Mouse (Mus musculus): ENCODE results near the gene Kcnh1. TPM values are rescaled to one million over a fixed set of nuclear protein-coding genes. Genes with fewer than 3 reads are reported as not detected.

Kcnh1 gene
- polyA plus RNA-seq, 1 experiment from 2014 or later: 2.8 TPM

- WGBS: 89% methylated on average over 4 of the region's 4 CpGs
- Histone ChIP-seq H3K9ac (no peak overlapping the region), H3K4me3 (replicated peaks; ENCODE audit: low read length) (no peak overlapping the region)
Observed at GRCm38 (mm10) chr1:192405136-192405535, 214.6 kb downstream of the Kcnh1 start.

GRCm38 (mm10) chr1:192406589-192406988, 216.0 kb downstream of the Kcnh1 start:
- H3K36me3 ChIP-seq (replicated peaks; ENCODE audit: control insufficient read depth, insufficient read depth): no peaks in the 10 kb centered on the region
- no peaks in the 10 kb centered on the region for H3K9me3 ChIP-seq (ENCODE audit: control insufficient read depth, low read length)
- no peak overlapping the region for H3K4me3 ChIP-seq (replicated peaks; ENCODE audit: low read length)
- 90% methylated on average over 5 of the region's 5 CpGs for WGBS
- no peaks in the 10 kb centered on the region for H3K27me3 ChIP-seq (ENCODE audit: control insufficient read depth, insufficient read depth, low read length)
- DNase-seq (ENCODE audit: low spot score) (no peak), ATAC-seq (ENCODE audit: low FRiP score) (no peak)
- no peak overlapping the region for H3K4me2 ChIP-seq (replicated peaks)
- H3K9ac ChIP-seq: no peak overlapping the region
- H3K27ac ChIP-seq: no peak overlapping the region
- H3K4me1 ChIP-seq (replicated peaks; ENCODE audit: control insufficient read depth, insufficient read depth, low read length): no peaks in the 10 kb centered on the region

More at GRCm38 (mm10) chr1:192405136-192405535, 214.6 kb downstream of the Kcnh1 start:
- H3K36me3 ChIP-seq (replicated peaks; ENCODE audit: control insufficient read depth, insufficient read depth): no peaks in the 10 kb centered on the region
- H3K27me3 ChIP-seq (ENCODE audit: control insufficient read depth, insufficient read depth, low read length): no peaks in the 10 kb centered on the region
- DNase-seq (ENCODE audit: low spot score) (no peak), ATAC-seq (ENCODE audit: low FRiP score) (no peak)
- H3K9me3 ChIP-seq (ENCODE audit: control insufficient read depth, low read length): no peaks in the 10 kb centered on the region
- no peak overlapping the region for H3K27ac ChIP-seq
- no peak overlapping the region for H3K4me2 ChIP-seq (replicated peaks)
- no peaks in the 10 kb centered on the region for H3K4me1 ChIP-seq (replicated peaks; ENCODE audit: control insufficient read depth, insufficient read depth, low read length)

- no peak overlapping the region for H3K9ac ChIP-seq
- H3K27ac ChIP-seq: no peak overlapping the region
- 54% methylated on average over 3 of the region's 3 CpGs for WGBS
- no peaks in the 10 kb centered on the region for H3K36me3 ChIP-seq (replicated peaks; ENCODE audit: control insufficient read depth, insufficient read depth)
- no peak overlapping the region for H3K4me2 ChIP-seq (replicated peaks)
- DNase-seq (ENCODE audit: low spot score): no peak
- no peaks in the 10 kb centered on the region for H3K9me3 ChIP-seq (ENCODE audit: control insufficient read depth, low read length)
- no peak overlapping the region for H3K4me3 ChIP-seq (replicated peaks; ENCODE audit: low read length)
- no peaks in the 10 kb centered on the region for H3K27me3 ChIP-seq (ENCODE audit: control insufficient read depth, insufficient read depth, low read length)
- no peak for ATAC-seq (ENCODE audit: low FRiP score)
- no peaks in the 10 kb centered on the region for H3K4me1 ChIP-seq (replicated peaks; ENCODE audit: control insufficient read depth, insufficient read depth, low read length)
Observed at GRCm38 (mm10) chr1:192415813-192416212, 225.2 kb downstream of the Kcnh1 start.

GRCm38 (mm10) chr1:192416241-192416821, 225.8 kb downstream of the Kcnh1 start:
- Histone ChIP-seq H3K4me3 (replicated peaks; ENCODE audit: low read length) (no peak overlapping the region), H3K4me1 (replicated peaks; ENCODE audit: control insufficient read depth, insufficient read depth, low read length) (no peaks in the 10 kb centered on the region), H3K27ac (no peak overlapping the region), H3K4me2 (replicated peaks) (no peak overlapping the region), H3K9ac (no peak overlapping the region), H3K27me3 (ENCODE audit: control insufficient read depth, insufficient read depth, low read length) (no peaks in the 10 kb centered on the region), H3K36me3 (replicated peaks; ENCODE audit: control insufficient read depth, insufficient read depth) (no peaks in the 10 kb centered on the region), H3K9me3 (ENCODE audit: control insufficient read depth, low read length) (no peaks in the 10 kb centered on the region)
- 72% methylated on average over 9 of the region's 9 CpGs for WGBS
- DNase-seq (ENCODE audit: low spot score): no peak
- ATAC-seq (ENCODE audit: low FRiP score): no peak

- no peak overlapping the region for H3K4me3 ChIP-seq (replicated peaks; ENCODE audit: low read length)
- no peaks in the 10 kb centered on the region for H3K27me3 ChIP-seq (ENCODE audit: control insufficient read depth, insufficient read depth, low read length)
- no peaks in the 10 kb centered on the region for H3K4me1 ChIP-seq (replicated peaks; ENCODE audit: control insufficient read depth, insufficient read depth, low read length)
- H3K36me3 ChIP-seq (replicated peaks; ENCODE audit: control insufficient read depth, insufficient read depth): no peaks in the 10 kb centered on the region
- H3K9me3 ChIP-seq (ENCODE audit: control insufficient read depth, low read length): no peaks in the 10 kb centered on the region
- WGBS: 88% methylated on average over 5 of the region's 5 CpGs
- H3K27ac ChIP-seq: no peak overlapping the region
- DNase-seq (ENCODE audit: low spot score) (no peak), ATAC-seq (ENCODE audit: low FRiP score) (no peak)
- H3K9ac ChIP-seq: no peak overlapping the region
- no peak overlapping the region for H3K4me2 ChIP-seq (replicated peaks)
Observed at GRCm38 (mm10) chr1:192419176-192419575, 228.6 kb downstream of the Kcnh1 start.

GRCm38 (mm10) chr1:192421377-192422166, 231.0 kb downstream of the Kcnh1 start:
- Histone ChIP-seq H3K4me3 (replicated peaks; ENCODE audit: low read length) (no peak overlapping the region), H3K27ac (no peak overlapping the region), H3K36me3 (replicated peaks; ENCODE audit: control insufficient read depth, insufficient read depth) (no peaks in the 10 kb centered on the region), H3K9me3 (ENCODE audit: control insufficient read depth, low read length) (no peaks in the 10 kb centered on the region), H3K4me1 (replicated peaks; ENCODE audit: control insufficient read depth, insufficient read depth, low read length) (no peaks in the 10 kb centered on the region), H3K9ac (no peak overlapping the region), H3K4me2 (replicated peaks) (no peak overlapping the region), H3K27me3 (ENCODE audit: control insufficient read depth, insufficient read depth, low read length) (no peaks in the 10 kb centered on the region)
- 88% methylated on average over 14 of the region's 14 CpGs for WGBS
- no peak for ATAC-seq (ENCODE audit: low FRiP score)
- DNase-seq (ENCODE audit: low spot score): no peak

- H3K9me3 ChIP-seq (ENCODE audit: control insufficient read depth, low read length): no peaks in the 10 kb centered on the region
- DNase-seq (ENCODE audit: low spot score): no peak
- WGBS: 92% methylated on average over 2 of the region's 2 CpGs
- H3K9ac ChIP-seq: no peak overlapping the region
- H3K27ac ChIP-seq: no peak overlapping the region
- no peaks in the 10 kb centered on the region for H3K4me1 ChIP-seq (replicated peaks; ENCODE audit: control insufficient read depth, insufficient read depth, low read length)
- H3K4me2 ChIP-seq (replicated peaks): no peak overlapping the region
- no peaks in the 10 kb centered on the region for H3K27me3 ChIP-seq (ENCODE audit: control insufficient read depth, insufficient read depth, low read length)
- H3K4me3 ChIP-seq (replicated peaks; ENCODE audit: low read length): no peak overlapping the region
- no peaks in the 10 kb centered on the region for H3K36me3 ChIP-seq (replicated peaks; ENCODE audit: control insufficient read depth, insufficient read depth)
- no peak for ATAC-seq (ENCODE audit: low FRiP score)
Observed at GRCm38 (mm10) chr1:192431423-192431822, 240.8 kb downstream of the Kcnh1 start.

GRCm38 (mm10) chr1:192435503-192435902, 244.9 kb downstream of the Kcnh1 start:
- WGBS: 74% methylated on average over 2 of the region's 2 CpGs
- ATAC-seq (ENCODE audit: low FRiP score): no peak
- H3K27me3 ChIP-seq (ENCODE audit: control insufficient read depth, insufficient read depth, low read length): no peaks in the 10 kb centered on the region
- no peak overlapping the region for H3K4me2 ChIP-seq (replicated peaks)
- no peak overlapping the region for H3K9ac ChIP-seq
- DNase-seq (ENCODE audit: low spot score): no peak
- no peak overlapping the region for H3K27ac ChIP-seq
- no peak overlapping the region for H3K4me3 ChIP-seq (replicated peaks; ENCODE audit: low read length)
- no peaks in the 10 kb centered on the region for H3K9me3 ChIP-seq (ENCODE audit: control insufficient read depth, low read length)
- no peaks in the 10 kb centered on the region for H3K36me3 ChIP-seq (replicated peaks; ENCODE audit: control insufficient read depth, insufficient read depth)
- no peaks in the 10 kb centered on the region for H3K4me1 ChIP-seq (replicated peaks; ENCODE audit: control insufficient read depth, insufficient read depth, low read length)

GRCm38 (mm10) chr1:192439151-192439837, 248.7 kb downstream of the Kcnh1 start:
- Histone ChIP-seq H3K27ac (no peak overlapping the region), H3K9ac (no peak overlapping the region), H3K4me3 (replicated peaks; ENCODE audit: low read length) (no peak overlapping the region), H3K36me3 (replicated peaks; ENCODE audit: control insufficient read depth, insufficient read depth) (no peaks in the 10 kb centered on the region), H3K9me3 (ENCODE audit: control insufficient read depth, low read length) (no peaks in the 10 kb centered on the region), H3K4me2 (replicated peaks) (no peak overlapping the region), H3K27me3 (ENCODE audit: control insufficient read depth, insufficient read depth, low read length) (no peaks in the 10 kb centered on the region), H3K4me1 (replicated peaks; ENCODE audit: control insufficient read depth, insufficient read depth, low read length) (peaks cover 9% of the 10 kb centered on the region)
- 61% methylated on average over 6 of the region's 6 CpGs for WGBS
- ATAC-seq (ENCODE audit: low FRiP score): no peak
- DNase-seq (ENCODE audit: low spot score): no peak
